Mouse (Mus musculus) cerebellum, postnatal 14 days (tissue): ENCODE data around the gene Ntf5.
"Not testable (repeated sequence)": the region's sequence is repeated elsewhere in the genome, so short reads cannot be mapped to it uniquely, and the experiment has no call there.

ENCODE experiments used
- DNase-seq, 2 experiments: peaks; one replicate each; pipeline ENCODE4 v3.0.0; 2021; ENCODE audit warnings: mixed read lengths in 2 of 2

Gene Ntf5

GRCm38 (mm10) chr7:45413113-45413863 is at the start of gene Ntf5:
Gene Ntf5 (plus strand): TSS chr7:45413695.
- no peak for DNase-seq

- DNase-seq = peak in 1 of 2 experiments; percentile 38
Observed at GRCm38 (mm10) chr7:45363983-45364382, 49.5 kb upstream of the Ntf5 start.

GRCm38 (mm10) chr7:45365742-45366651 is 47.5 kb upstream of the Ntf5 start:
- DNase-seq = peak; percentile 80 to 81

GRCm38 (mm10) chr7:45366652-45367019 is 46.9 kb upstream of the Ntf5 start, which contains the start of gene Ppfia3:
Gene Ppfia3 (minus strand): TSS chr7:45367019.
- DNase-seq = no peak

- peak; percentile 99 for DNase-seq
Observed at GRCm38 (mm10) chr7:45367020-45367880, 46.2 kb upstream of the Ntf5 start.

- peak in 1 of 2 experiments; percentile 40 for DNase-seq
Observed at GRCm38 (mm10) chr7:45368178-45368577, 45.3 kb upstream of the Ntf5 start.

- DNase-seq = no peak
Observed at GRCm38 (mm10) chr7:45369022-45369745, 44.3 kb upstream of the Ntf5 start.

GRCm38 (mm10) chr7:45369836-45370474 is 43.5 kb upstream of the Ntf5 start:
- peak in 1 of 2 experiments; percentile 49 for DNase-seq

- peak; percentile 90 for DNase-seq
Observed at GRCm38 (mm10) chr7:45370475-45371311, 42.8 kb upstream of the Ntf5 start, which contains the start of gene Lin7b. Gene Lin7b (minus strand): TSS chr7:45370583.

- DNase-seq = no peak
Observed at GRCm38 (mm10) chr7:45372371-45372770, 41.1 kb upstream of the Ntf5 start.

GRCm38 (mm10) chr7:45374620-45375019 is 38.9 kb upstream of the Ntf5 start:
- DNase-seq = no peak

GRCm38 (mm10) chr7:45376057-45376456 is 37.4 kb upstream of the Ntf5 start:
- DNase-seq = no peak

- peak in 1 of 2 experiments; percentile 5 for DNase-seq
Observed at GRCm38 (mm10) chr7:45386077-45386476, 27.4 kb upstream of the Ntf5 start.

- peak in 1 of 2 experiments; percentile 79 for DNase-seq
Observed at GRCm38 (mm10) chr7:45395129-45395541, 18.4 kb upstream of the Ntf5 start.

- DNase-seq = peak; percentile 100
Observed at GRCm38 (mm10) chr7:45395578-45396336, 17.7 kb upstream of the Ntf5 start, which contains the start of gene Snrnp70. Gene Snrnp70 (minus strand): TSS chr7:45395742.

- DNase-seq = not testable (repeated sequence)
Observed at GRCm38 (mm10) chr7:45396337-45396775, 17.1 kb upstream of the Ntf5 start.

GRCm38 (mm10) chr7:45396787-45397186 is 16.7 kb upstream of the Ntf5 start:
- peak in 1 of 2 experiments; percentile 1 for DNase-seq

- DNase-seq = peak in 1 of 2 experiments; percentile 2
Observed at GRCm38 (mm10) chr7:45401521-45402085, 11.9 kb upstream of the Ntf5 start.
